Mouse (Mus musculus) cerebral cortex, adult 2 months (tissue): ENCODE results near the gene Suclg2.

Experiments used
- WGBS: fragments of 180-500 bp; shearing (Covaris S2); methylation state at CpG from one replicate; pipeline ENCODE4 v1.1.7; 2018; 5-methylcytosine and 5-hydroxymethylcytosine counted together

Gene Suclg2

GRCm38 (mm10) chr6:95563355-95564009 lies 155.1 kb downstream of the Suclg2 start:
- WGBS: 88% methylated on average over 2 of the region's 2 CpGs

- WGBS: 66% methylated on average over 6 of the region's 6 CpGs
Measured at GRCm38 (mm10) chr6:95556320-95556719, 162.3 kb downstream of the Suclg2 start.

- WGBS: 75% methylated on average over 6 of the region's 6 CpGs
Measured at GRCm38 (mm10) chr6:95552339-95552950, 166.2 kb downstream of the Suclg2 start.

GRCm38 (mm10) chr6:95551000-95551399 lies 167.6 kb downstream of the Suclg2 start:
- WGBS: 83% methylated on average over 4 of the region's 4 CpGs

GRCm38 (mm10) chr6:95546189-95546832 lies 172.3 kb downstream of the Suclg2 start:
- 61% methylated on average over 7 of the region's 7 CpGs for WGBS

- 84% methylated on average over 3 of the region's 3 CpGs for WGBS
Measured at GRCm38 (mm10) chr6:95545296-95545695, 173.3 kb downstream of the Suclg2 start.

GRCm38 (mm10) chr6:95535191-95535590 lies 183.4 kb downstream of the Suclg2 start:
- 74% methylated on average over 3 of the region's 3 CpGs for WGBS

- 95% methylated on average over 2 of the region's 2 CpGs for WGBS
Measured at GRCm38 (mm10) chr6:95519846-95520245, 198.8 kb downstream of the Suclg2 start.

- WGBS: 77% methylated on average over 2 of the region's 2 CpGs
Measured at GRCm38 (mm10) chr6:95518406-95518805, 200.2 kb downstream of the Suclg2 start.

- WGBS: 86% methylated on average over 5 of the region's 5 CpGs
Measured at GRCm38 (mm10) chr6:95515721-95516120, 202.9 kb downstream of the Suclg2 start.

- WGBS: 88% methylated on average over 10 of the region's 10 CpGs
Measured at GRCm38 (mm10) chr6:95514726-95515125, 203.9 kb downstream of the Suclg2 start.

GRCm38 (mm10) chr6:95511689-95512088 lies 206.9 kb downstream of the Suclg2 start:
- 100% methylated on average over 1 of the region's 1 CpGs for WGBS

- WGBS: 64% methylated on average over 5 of the region's 5 CpGs
Measured at GRCm38 (mm10) chr6:95500771-95501170, 217.8 kb downstream of the Suclg2 start.

- WGBS: 93% methylated on average over 5 of the region's 5 CpGs
Measured at GRCm38 (mm10) chr6:95499639-95500038, 219.0 kb downstream of the Suclg2 start.

- WGBS: 73% methylated on average over 8 of the region's 8 CpGs
Measured at GRCm38 (mm10) chr6:95492216-95492956, 226.2 kb downstream of the Suclg2 start.

GRCm38 (mm10) chr6:95491043-95491442 lies 227.6 kb downstream of the Suclg2 start:
- 89% methylated on average over 2 of the region's 2 CpGs for WGBS

GRCm38 (mm10) chr6:95485791-95486190 lies 232.8 kb downstream of the Suclg2 start:
- WGBS: 68% methylated on average over 6 of the region's 6 CpGs

GRCm38 (mm10) chr6:95484183-95484818 lies 234.3 kb downstream of the Suclg2 start:
- 54% methylated on average over 7 of the region's 7 CpGs for WGBS

GRCm38 (mm10) chr6:95483686-95484085 lies 234.9 kb downstream of the Suclg2 start:
- 93% methylated on average over 4 of the region's 4 CpGs for WGBS

GRCm38 (mm10) chr6:95483127-95483526 lies 235.5 kb downstream of the Suclg2 start:
- 81% methylated on average over 6 of the region's 6 CpGs for WGBS

- 99% methylated on average over 6 of the region's 6 CpGs for WGBS
Measured at GRCm38 (mm10) chr6:95479801-95480200, 238.8 kb downstream of the Suclg2 start.

GRCm38 (mm10) chr6:95469521-95469920 lies 249.1 kb downstream of the Suclg2 start:
- WGBS: 38% methylated on average over 7 of the region's 7 CpGs
